Mouse (Mus musculus) mouse trophoblast stem cell (cell line): Measurements from ENCODE around the gene Esf1.
"Not testable (repeated sequence)": the region's sequence is repeated elsewhere in the genome, so short reads cannot be mapped to it uniquely, and the experiment has no call there.

Source experiments
- in situ Hi-C, 2 experiments: fragments of 300-500 bp; cut with MseI, MboI; formaldehyde crosslinking; loops; 2 replicates in 1 of 2; 3 replicates in 1 of 2; pipeline ENCODE4 v1.15.1; 2025

The Esf1 gene

GRCm38 (mm10) chr2:140170127-140170802 is at the start of gene Esf1, which contains the start of gene Ndufaf5:
Esf1 (minus strand) TSS chr2:140170564.
Ndufaf5 (plus strand) TSS chr2:140170649.
- in situ Hi-C loops, result no loop called here

DNA sequence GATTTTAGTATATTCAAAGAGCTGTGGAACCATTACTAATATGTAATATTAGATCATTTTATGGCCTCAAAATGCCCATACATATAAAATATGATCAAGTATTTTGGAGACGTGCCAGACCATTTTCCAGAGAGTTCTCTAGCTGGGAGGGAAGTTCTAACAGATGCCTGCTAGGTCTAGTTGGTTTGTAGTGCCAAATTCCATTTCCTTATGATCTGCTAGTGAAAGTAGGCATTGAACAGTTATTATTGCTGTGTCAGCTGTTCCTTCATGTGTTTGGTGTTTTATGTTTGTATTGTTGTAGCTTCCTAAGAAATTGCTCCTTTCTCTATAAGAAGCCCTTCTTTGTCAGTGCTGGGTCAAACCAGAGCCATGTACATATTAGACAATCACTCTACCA is 45.6 kb upstream of the Esf1 start:
- in situ Hi-C loops, result no loop called here

DNA sequence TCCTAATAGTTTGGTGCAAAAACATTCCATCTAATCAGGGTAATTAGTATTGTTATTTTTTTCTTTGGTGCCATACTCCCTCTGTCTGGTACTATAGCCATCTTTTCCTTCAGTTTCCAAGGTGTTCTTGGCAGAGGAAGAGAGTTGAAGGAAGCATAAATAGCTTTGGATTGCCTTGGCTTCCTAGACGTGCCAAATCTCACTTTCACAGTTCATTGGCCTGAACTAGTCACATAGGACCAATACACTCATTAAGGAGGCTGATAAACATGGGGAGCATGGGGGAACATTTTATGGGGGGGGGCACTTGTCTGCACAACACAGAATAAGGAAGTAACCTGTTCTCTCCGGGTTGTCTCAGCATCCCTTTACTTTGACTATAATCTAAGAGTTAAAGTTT is 45.1 kb upstream of the Esf1 start:
- in situ Hi-C loops, result no loop called here

DNA sequence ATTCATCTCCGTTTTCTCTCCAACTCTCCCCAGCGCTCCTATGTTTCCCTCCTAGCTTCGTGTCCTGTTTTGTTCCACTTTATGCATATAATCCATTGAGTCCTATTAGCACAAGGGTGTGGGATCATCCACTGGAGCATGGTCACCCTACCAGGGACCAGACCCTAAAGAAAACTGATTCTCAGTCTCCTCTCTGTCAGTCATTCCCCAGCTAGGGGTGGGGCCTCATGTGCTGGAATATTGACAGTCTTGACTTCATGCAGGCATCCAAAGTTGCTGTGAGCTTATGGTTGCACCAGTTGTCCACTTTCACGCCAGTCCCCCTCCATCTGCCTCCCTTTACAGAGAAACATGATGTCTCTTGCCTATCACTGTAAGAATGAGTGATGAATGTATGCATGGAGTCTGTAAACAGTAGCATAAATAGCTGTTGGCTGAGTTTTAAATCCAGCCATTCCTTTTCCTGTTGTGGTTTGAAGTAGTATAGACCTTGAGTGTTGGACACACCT is 44.2 kb upstream of the Esf1 start:
- in situ Hi-C loops, result no loop called here

DNA sequence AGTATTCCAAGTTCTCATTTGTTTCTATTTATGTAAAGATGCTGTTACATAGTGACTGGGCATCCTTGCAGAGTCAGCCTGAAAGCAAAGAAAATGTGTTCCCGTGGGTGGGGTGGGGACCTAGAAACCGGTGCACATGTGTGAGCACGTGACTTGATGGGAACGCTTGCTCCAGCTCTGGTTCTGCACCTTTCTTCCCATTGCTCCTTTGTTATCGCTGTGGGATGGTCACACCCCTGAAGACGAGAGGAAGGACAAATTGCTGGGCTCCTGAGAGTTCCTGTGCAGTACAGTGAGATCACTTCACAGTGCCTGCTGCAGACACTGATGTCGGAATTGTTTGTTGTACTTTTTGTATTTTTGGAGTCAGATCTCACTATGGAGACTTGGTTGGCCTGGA is 33.4 kb upstream of the Esf1 start:
- in situ Hi-C loops, result no loop called here

DNA sequence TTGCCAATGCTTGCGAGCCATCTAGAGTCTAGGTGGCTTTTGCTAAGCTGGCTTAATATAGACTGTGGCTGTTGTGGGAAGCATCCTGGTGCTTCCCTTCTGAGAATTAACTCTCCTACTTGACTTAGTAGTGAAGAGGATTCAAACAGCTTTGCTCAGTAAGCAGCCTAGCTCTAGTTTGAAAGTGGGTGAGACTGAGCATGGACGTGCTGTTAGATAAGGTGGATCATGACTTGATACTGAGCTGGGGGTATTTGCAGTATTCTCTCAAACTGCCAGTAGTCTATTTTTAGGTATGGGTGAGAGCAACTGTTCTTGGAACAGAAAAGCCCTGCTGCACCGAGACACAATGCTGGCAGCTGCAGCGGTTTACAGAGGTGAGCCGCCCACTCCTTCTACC is 32.2 kb upstream of the Esf1 start:
- in situ Hi-C loops, result no loop called here

GRCm38 (mm10) chr2:140200713-140201112 is 30.3 kb upstream of the Esf1 start:
- in situ Hi-C loops, result no loop called here

- in situ Hi-C loops, result not testable (repeated sequence)
Observed at GRCm38 (mm10) chr2:140185685-140186210, 15.4 kb upstream of the Esf1 start.

DNA sequence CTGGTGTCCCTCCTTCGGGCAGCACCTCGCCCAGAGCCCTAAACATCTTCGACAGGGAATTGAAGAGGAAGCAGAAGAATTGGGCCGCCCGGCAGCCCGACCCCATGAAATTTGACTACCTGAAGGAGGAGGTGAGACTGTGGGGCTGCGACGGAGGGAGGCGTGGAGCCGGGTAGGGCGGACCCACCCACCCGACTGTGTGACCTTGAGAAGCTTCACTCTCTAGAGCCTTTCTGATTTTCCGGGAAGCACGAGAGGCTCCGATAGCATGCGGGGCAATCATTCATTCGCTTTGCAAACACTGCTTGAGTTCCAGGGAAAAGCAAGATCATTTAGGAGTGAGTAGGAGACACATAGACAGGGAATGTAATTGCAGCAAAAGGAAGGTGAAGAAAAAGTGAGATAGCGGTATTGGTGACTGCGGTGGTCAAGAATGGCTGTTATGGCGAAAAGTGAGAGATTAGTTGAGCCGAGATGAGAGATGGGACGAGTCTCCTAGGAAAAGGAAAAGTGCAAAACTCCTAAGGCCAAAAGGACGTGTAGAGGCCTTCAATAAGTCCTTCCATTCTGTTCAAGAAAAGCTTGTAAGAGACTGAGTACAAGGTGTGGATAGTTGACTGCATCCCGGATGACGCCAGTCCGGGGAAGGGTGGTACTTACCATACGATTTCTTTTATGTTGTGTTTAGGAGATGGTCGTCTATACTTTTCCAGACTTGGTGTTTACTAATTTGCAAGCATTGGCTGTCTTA is 614 bp upstream of the Esf1 start:
- in situ Hi-C loops, result no loop called here

- in situ Hi-C loops, result no loop called here
Observed at GRCm38 (mm10) chr2:140169057-140169456, 1.3 kb downstream of the Esf1 start.

DNA sequence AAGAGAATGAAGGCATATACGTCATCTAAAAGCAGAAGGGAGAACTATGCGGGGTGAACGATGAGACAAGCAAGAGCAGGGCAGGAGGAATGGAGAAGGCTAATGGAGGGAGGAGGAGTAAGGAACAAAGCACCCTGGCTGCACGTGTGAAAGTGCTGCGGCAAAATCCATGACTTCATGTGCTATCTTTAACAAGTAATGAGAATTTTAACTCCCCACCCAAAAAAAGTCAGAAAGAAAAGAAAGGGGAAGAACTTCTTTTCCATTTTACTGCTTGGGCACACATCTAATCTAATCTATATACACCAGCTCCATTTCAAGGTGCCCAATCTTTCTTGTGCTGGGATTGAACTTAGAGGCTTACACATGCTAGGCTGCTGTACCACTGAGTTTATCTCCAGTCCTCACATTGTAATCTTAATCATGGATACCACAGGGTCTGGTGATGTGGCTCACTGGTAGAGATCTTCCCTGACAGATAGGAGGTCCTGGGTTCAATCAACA is 7.0 kb downstream of the Esf1 start:
- in situ Hi-C loops, result no loop called here

- in situ Hi-C loops, result no loop called here
Observed at GRCm38 (mm10) chr2:140159186-140159730, 11.1 kb downstream of the Esf1 start.

DNA sequence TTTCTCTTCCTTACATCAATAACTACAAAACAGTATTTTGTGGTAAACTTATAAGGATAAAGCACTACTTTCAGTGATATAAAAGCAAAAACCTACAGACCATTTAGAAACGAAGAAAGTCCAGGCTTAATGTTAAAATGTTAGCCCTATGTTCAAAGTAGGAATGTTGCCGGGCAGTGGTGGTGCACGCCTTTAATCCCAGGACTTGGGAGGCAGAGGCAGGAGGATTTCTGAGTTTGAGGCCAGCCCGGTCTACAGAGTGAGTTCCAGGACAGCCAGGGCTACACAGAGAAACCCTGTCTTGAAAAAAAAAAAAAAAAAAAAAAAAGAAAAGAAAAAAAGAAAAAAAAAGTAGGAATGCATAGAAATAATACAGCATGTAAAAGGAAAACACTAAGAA is 18.6 kb downstream of the Esf1 start, which contains the start of gene Gm17374:
Gm17374 (plus strand) TSS at position 301 of the 400 bp plus-strand sequence.
- in situ Hi-C loops, result not testable (repeated sequence)

- in situ Hi-C loops, result no loop called here
Observed at GRCm38 (mm10) chr2:140125516-140125915, 44.8 kb downstream of the Esf1 start.

- in situ Hi-C loops, result no loop called here
Observed at GRCm38 (mm10) chr2:140113851-140114250, 56.5 kb downstream of the Esf1 start.

DNA sequence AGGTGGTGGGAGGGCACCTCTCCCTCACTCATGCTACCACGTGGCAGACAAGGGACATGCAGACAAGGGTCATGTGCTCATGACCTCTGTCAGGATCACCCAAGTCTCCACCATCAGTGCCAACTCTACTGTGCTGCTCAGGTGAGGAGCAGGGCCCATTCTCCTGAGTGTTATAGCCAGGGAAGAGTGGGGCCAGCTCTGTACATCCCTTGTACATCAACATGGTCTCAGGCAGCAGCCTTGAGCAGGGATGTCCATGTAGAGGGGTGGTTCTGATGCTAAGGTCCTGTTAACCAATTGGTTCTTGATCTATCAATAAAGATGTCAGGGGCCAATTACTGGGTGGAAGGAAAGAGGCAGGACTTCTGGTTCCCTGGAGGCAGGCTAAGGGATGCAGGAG is 61.4 kb downstream of the Esf1 start:
- in situ Hi-C loops, result no loop called here

- in situ Hi-C loops, result no loop called here
Observed at GRCm38 (mm10) chr2:140107641-140108040, 62.7 kb downstream of the Esf1 start.

GRCm38 (mm10) chr2:140104951-140105350 is 65.4 kb downstream of the Esf1 start:
- in situ Hi-C loops, result no loop called here

DNA sequence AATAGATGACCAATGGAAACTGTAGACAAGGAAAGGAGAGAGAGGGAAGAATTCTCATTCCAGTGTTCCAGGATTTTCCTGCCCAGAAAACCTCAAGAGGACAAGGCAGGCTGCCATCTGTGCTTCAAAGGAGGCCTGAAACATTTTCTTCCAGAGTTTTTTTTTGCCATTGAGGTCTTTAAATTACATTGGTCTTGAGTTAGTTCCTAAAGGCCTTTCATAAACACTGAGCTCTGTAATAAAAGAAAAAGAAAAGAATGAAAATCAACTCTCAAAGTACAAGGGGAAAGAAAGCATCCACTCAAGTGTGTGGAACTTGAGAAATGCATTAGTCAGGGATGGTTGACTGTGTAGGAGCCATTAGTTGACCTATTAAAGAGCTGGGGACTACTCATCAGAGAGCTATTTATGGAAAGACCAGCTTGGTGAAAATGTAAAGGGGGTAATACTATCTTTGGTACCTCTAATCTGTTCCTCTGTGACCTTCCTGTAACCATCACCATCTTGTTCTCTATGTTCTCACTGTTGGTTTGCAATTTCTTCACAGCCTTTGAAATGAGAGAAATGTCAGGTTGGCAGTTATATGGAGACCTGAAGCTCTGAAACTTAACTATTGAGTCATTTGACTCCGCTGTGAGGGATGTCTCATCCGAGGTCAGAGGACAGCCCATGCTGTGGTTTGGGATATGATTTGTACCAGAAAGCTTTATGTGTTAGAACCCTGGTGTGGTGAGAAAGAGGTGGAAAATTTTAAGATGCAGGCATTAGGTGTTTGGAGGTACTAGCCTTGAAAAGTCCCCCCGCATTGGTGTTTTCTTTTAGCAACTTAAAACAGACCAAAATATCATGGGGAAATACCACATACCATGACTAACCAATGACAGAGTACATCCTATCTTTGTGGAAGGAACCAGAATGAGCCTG is 69.6 kb downstream of the Esf1 start:
- in situ Hi-C loops, result no loop called here

DNA sequence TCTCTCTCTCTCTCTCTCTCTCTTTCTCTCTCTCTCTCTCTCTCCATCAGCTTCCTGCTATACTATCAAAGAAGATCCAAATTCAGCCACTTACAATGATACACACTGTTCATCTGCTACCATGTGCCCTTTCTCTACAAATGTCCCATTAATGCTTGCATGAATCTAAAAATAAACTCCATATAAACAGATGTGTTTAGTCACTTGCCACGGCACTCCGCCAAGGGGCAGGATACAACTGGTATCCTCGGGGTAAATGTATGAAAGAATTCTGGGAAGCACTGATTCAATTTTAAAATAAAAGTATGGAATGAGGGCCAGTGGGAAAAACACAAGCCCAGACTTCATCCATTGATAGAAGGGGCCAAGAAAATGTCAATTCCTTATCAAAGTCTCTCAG is 70.4 kb downstream of the Esf1 start:
- in situ Hi-C loops, result no loop called here

DNA sequence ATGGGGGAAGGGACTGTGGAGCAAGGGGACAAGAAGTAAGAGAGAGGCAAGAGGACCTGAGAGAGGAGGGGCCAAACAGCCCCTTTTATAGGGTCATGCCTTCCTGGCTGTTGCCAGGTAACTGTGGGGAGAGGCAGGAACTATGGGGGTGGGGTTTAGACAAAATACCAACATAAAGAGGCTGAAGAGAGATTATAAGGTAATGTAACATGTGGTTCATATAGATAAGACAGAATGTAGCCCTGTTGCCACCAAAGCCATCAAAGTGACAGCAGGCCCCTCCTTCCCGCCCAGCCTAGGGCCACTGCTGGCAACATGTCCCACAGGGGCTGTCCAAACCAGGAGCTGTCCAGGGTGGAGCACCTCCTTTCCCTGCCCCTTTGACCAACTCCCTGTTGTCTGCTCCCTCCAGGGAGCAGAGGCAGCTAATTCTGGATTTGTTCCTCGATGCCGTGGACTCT is 73.2 kb downstream of the Esf1 start:
- in situ Hi-C loops, result no loop called here
